Mouse (Mus musculus) cerebellum, adult (tissue): ENCODE data around the gene Robo4.
A peak's percentile ranks its signal among the peaks of the same experiment; 100 is the strongest.

ENCODE experiments used
- ATAC-seq: cut with Nextera tagmentation; 2 replicates; pipeline ENCODE4 v1.9.2; 2017; ENCODE audit warnings: mild to moderate bottlenecking, moderate library complexity, mixed read lengths; ENCODE audit not compliant: insufficient number of reproducible peaks, low FRiP score, low TSS enrichment

The Robo4 gene

GRCm38 (mm10) chr9:37400585-37400984 lies 1.1 kb upstream of the Robo4 start:
- no peak for ATAC-seq

GRCm38 (mm10) chr9:37402501-37402900 lies 804 bp downstream of the Robo4 start:
- ATAC-seq, result no peak

GRCm38 (mm10) chr9:37403011-37403410 lies 1.3 kb downstream of the Robo4 start:
- ATAC-seq, result no peak

GRCm38 (mm10) chr9:37406372-37406771 lies 4.7 kb downstream of the Robo4 start:
- peak; percentile 54; the same call in 1 of the 2 replicates for ATAC-seq

- no peak for ATAC-seq
These were observed 6.3 kb downstream of the Robo4 start for GRCm38 (mm10) chr9:37407850-37408502.

GRCm38 (mm10) chr9:37409698-37410445 lies 8.2 kb downstream of the Robo4 start:
- ATAC-seq, result no peak

- ATAC-seq, result no peak
These were observed 11.3 kb downstream of the Robo4 start for GRCm38 (mm10) chr9:37412989-37413388.

GRCm38 (mm10) chr9:37414666-37415065 lies 13.0 kb downstream of the Robo4 start:
- ATAC-seq, result no peak

GRCm38 (mm10) chr9:37418791-37419190 lies 17.1 kb downstream of the Robo4 start:
- ATAC-seq, result peak; percentile 51; the same call in 1 of the 2 replicates

- ATAC-seq, result peak; percentile 64
These were observed 19.0 kb downstream of the Robo4 start for GRCm38 (mm10) chr9:37420676-37421075.

- ATAC-seq, result no peak
These were observed 19.5 kb downstream of the Robo4 start for GRCm38 (mm10) chr9:37421239-37421638.

GRCm38 (mm10) chr9:37429326-37429725 lies 27.6 kb downstream of the Robo4 start:
- no peak for ATAC-seq

GRCm38 (mm10) chr9:37430582-37430981 lies 28.9 kb downstream of the Robo4 start:
- ATAC-seq, result peak; percentile 82

GRCm38 (mm10) chr9:37432026-37432666 lies 30.4 kb downstream of the Robo4 start:
- no peak for ATAC-seq

- ATAC-seq, result no peak
These were observed 31.2 kb downstream of the Robo4 start, which contains the start of gene Robo3 for GRCm38 (mm10) chr9:37432720-37433421. Gene Robo3 (minus strand): TSS chr9:37433246.

- ATAC-seq, result no peak
These were observed 32.3 kb downstream of the Robo4 start for GRCm38 (mm10) chr9:37433823-37434560.

- ATAC-seq, result no peak
These were observed 33.2 kb downstream of the Robo4 start for GRCm38 (mm10) chr9:37434932-37435331.

GRCm38 (mm10) chr9:37435616-37436015 lies 33.9 kb downstream of the Robo4 start:
- ATAC-seq, result no peak

GRCm38 (mm10) chr9:37437772-37438735 lies 36.4 kb downstream of the Robo4 start:
- ATAC-seq, result no peak
